Mouse (Mus musculus) liver, adult 2 months (tissue): ENCODE results near the gene Mt3.

Experiments used
- CTCF ChIP-seq: fragments of 200-500 bp; IDR thresholded peaks from 2 replicates; pipeline ENCODE4 v1.5.1; 2011; ENCODE audit warnings: low read depth, low read length, control low read depth
- POLR2A ChIP-seq: fragments of 200-500 bp; IDR thresholded peaks from 2 replicates; pipeline ENCODE4 v1.6.1; 2011; ENCODE audit warnings: low read length, control low read depth; ENCODE audit not compliant: insufficient read depth; ENCODE audit errors: extremely low read depth

- TF ChIP-seq POLR2A = no peak
- TF ChIP-seq CTCF = no peak
These were observed 1.5 kb upstream of the Mt3 start for GRCm38 (mm10) chr8:94150925-94151324.
